Mouse (Mus musculus) stomach, embryonic 14.5 days (tissue): ENCODE results near the gene Ano4. TPM values are rescaled to one million over a fixed set of nuclear protein-coding genes. Genes with fewer than 3 reads are reported as not detected.

Experiments
- ATAC-seq: fragments of 200-750 bp; cut with Nextera tagmentation; 2 replicates; pipeline ENCODE4 v1.8.0; 2017; ENCODE audit warnings: low read depth, moderate TSS enrichment; ENCODE audit not compliant: insufficient number of reproducible peaks, insufficient read depth, low FRiP score
- H3K27ac ChIP-seq: fragments of 300-500 bp; sonication (generic); 2 replicates; pipeline ENCODE4 v1.5.1; 2014; ENCODE audit warnings: mild to moderate bottlenecking, low read length, moderate library complexity, mixed read lengths
- H3K27me3 ChIP-seq: fragments of 300-500 bp; sonication (generic); 2 replicates; pipeline ENCODE4 v1.6.1; 2014; ENCODE audit warnings: low read length, control low read depth, mixed read lengths; ENCODE audit not compliant: control insufficient read depth, insufficient read depth
- H3K36me3 ChIP-seq: fragments of 300-500 bp; sonication (generic); 2 replicates; pipeline ENCODE4 v1.6.1; 2014; ENCODE audit warnings: mild to moderate bottlenecking, control low read depth, low read length, moderate library complexity, mixed read lengths; ENCODE audit not compliant: control insufficient read depth, insufficient read depth
- H3K4me1 ChIP-seq: fragments of 300-500 bp; sonication (generic); 2 replicates; pipeline ENCODE4 v1.6.1; 2014; ENCODE audit warnings: low read length, control low read depth, mixed read lengths; ENCODE audit not compliant: control insufficient read depth, insufficient read depth
- H3K4me2 ChIP-seq: fragments of 300-500 bp; sonication (generic); replicated peaks from 2 replicates; pipeline ENCODE4 v1.6.1; 2014; ENCODE audit warnings: low read depth, low read length, control low read depth
- H3K4me3 ChIP-seq: fragments of 300-500 bp; sonication (generic); 2 replicates; pipeline ENCODE4 v1.5.1; 2014; ENCODE audit warnings: low read depth, low read length, control low read depth
- H3K9ac ChIP-seq: fragments of 300-500 bp; sonication (generic); replicated peaks from 2 replicates; pipeline ENCODE4 v1.6.1; 2014; ENCODE audit warnings: low read depth, mild to moderate bottlenecking, control low read depth, low read length, moderate library complexity, mixed read lengths
- H3K9me3 ChIP-seq: fragments of 300-500 bp; sonication (generic); 2 replicates; pipeline ENCODE4 v1.6.1; 2016; ENCODE audit warnings: low read depth, low read length, control low read depth; ENCODE audit not compliant: control insufficient read depth
- whole genome bisulfite sequencing: fragments of 180-500 bp; shearing (Covaris S2); extraction: QIAGEN DNeasy Blood & Tissue Kit; methylation state at CpG from one replicate; pipeline ENCODE4 v1.1.7; 2014; 5-methylcytosine and 5-hydroxymethylcytosine counted together
- polyA plus RNA-seq: library from polyadenylated mRNA; unstranded; fragments of >200 nt; fragmentation: Nextera tagmentation; extraction: Ambion mirVana; gene quantifications from 2 replicates; pipeline ENCODE4 v1.2.1, GENCODE M21; 2014

Ano4 gene
- polyA plus RNA-seq, 1 experiment from 2014 or later, result 1.2 TPM

- Histone ChIP-seq H3K9me3 (no peaks in the 10 kb centered on the region), H3K4me2 (no peak overlapping the region), H3K9ac (no peak overlapping the region), H3K4me3 (no peak overlapping the region), H3K27ac (no peak overlapping the region), H3K4me1 (no peaks in the 10 kb centered on the region), H3K36me3 (no peaks in the 10 kb centered on the region), H3K27me3 (no peaks in the 10 kb centered on the region)
- WGBS, result 29% methylated on average over 7 of the region's 7 CpGs
- ATAC-seq, result no peak
Measured at GRCm38 (mm10) chr10:89224524-89224923, 120.0 kb downstream of the Ano4 start.

GRCm38 (mm10) chr10:89222284-89222989, 122.1 kb downstream of the Ano4 start:
- Histone ChIP-seq H3K36me3 (no peaks in the 10 kb centered on the region), H3K4me3 (no peak overlapping the region), H3K9me3 (no peaks in the 10 kb centered on the region), H3K27ac (no peak overlapping the region), H3K9ac (no peak overlapping the region), H3K27me3 (no peaks in the 10 kb centered on the region), H3K4me1 (no peaks in the 10 kb centered on the region), H3K4me2 (no peak overlapping the region)
- ATAC-seq, result no peak
- whole genome bisulfite sequencing, result 79% methylated on average over 6 of the region's 6 CpGs

- no peak overlapping the region for H3K9ac ChIP-seq
- no peaks in the 10 kb centered on the region for H3K9me3 ChIP-seq
- H3K4me1 ChIP-seq, result no peaks in the 10 kb centered on the region
- H3K27ac ChIP-seq, result no peak overlapping the region
- 84% methylated on average over 6 of the region's 6 CpGs for WGBS
- H3K4me3 ChIP-seq, result no peak overlapping the region
- no peak for ATAC-seq
- no peak overlapping the region for H3K4me2 ChIP-seq
- H3K27me3 ChIP-seq, result no peaks in the 10 kb centered on the region
- H3K36me3 ChIP-seq, result no peaks in the 10 kb centered on the region
Measured at GRCm38 (mm10) chr10:89216078-89216477, 128.5 kb downstream of the Ano4 start.

GRCm38 (mm10) chr10:89205858-89206257, 138.7 kb downstream of the Ano4 start:
- Histone ChIP-seq H3K36me3 (no peaks in the 10 kb centered on the region), H3K4me1 (no peaks in the 10 kb centered on the region), H3K9me3 (no peaks in the 10 kb centered on the region), H3K27me3 (no peaks in the 10 kb centered on the region), H3K27ac (no peak overlapping the region), H3K4me2 (no peak overlapping the region), H3K4me3 (no peak overlapping the region), H3K9ac (no peak overlapping the region)
- WGBS, result 48% methylated on average over 2 of the region's 2 CpGs
- no peak for ATAC-seq

GRCm38 (mm10) chr10:89196444-89196843, 148.1 kb downstream of the Ano4 start:
- Histone ChIP-seq H3K4me3 (no peak overlapping the region), H3K4me2 (no peak overlapping the region), H3K9me3 (no peaks in the 10 kb centered on the region), H3K9ac (no peak overlapping the region), H3K4me1 (no peaks in the 10 kb centered on the region), H3K27ac (no peak overlapping the region), H3K36me3 (no peaks in the 10 kb centered on the region), H3K27me3 (no peaks in the 10 kb centered on the region)
- 91% methylated on average over 10 of the region's 10 CpGs for WGBS
- ATAC-seq, result no peak

- Histone ChIP-seq H3K4me2 (no peak overlapping the region), H3K4me3 (no peak overlapping the region), H3K27ac (no peak overlapping the region), H3K9ac (no peak overlapping the region), H3K27me3 (no peaks in the 10 kb centered on the region), H3K4me1 (no peaks in the 10 kb centered on the region), H3K9me3 (no peaks in the 10 kb centered on the region), H3K36me3 (no peaks in the 10 kb centered on the region)
- no peak for ATAC-seq
- WGBS, result 71% methylated on average over 3 of the region's 3 CpGs
Measured at GRCm38 (mm10) chr10:89195068-89195467, 149.5 kb downstream of the Ano4 start.

GRCm38 (mm10) chr10:89194440-89194839, 150.1 kb downstream of the Ano4 start:
- WGBS, result 75% methylated on average over 7 of the region's 7 CpGs
- no peak overlapping the region for H3K9ac ChIP-seq
- H3K4me2 ChIP-seq, result no peak overlapping the region
- H3K9me3 ChIP-seq, result no peaks in the 10 kb centered on the region
- H3K27me3 ChIP-seq, result no peaks in the 10 kb centered on the region
- no peak overlapping the region for H3K27ac ChIP-seq
- no peaks in the 10 kb centered on the region for H3K36me3 ChIP-seq
- H3K4me3 ChIP-seq, result no peak overlapping the region
- ATAC-seq, result no peak
- no peaks in the 10 kb centered on the region for H3K4me1 ChIP-seq

GRCm38 (mm10) chr10:89177921-89178320, 166.6 kb downstream of the Ano4 start:
- no peak overlapping the region for H3K4me3 ChIP-seq
- ATAC-seq, result no peak
- H3K4me2 ChIP-seq, result no peak overlapping the region
- H3K9ac ChIP-seq, result no peak overlapping the region
- H3K4me1 ChIP-seq, result no peaks in the 10 kb centered on the region
- H3K36me3 ChIP-seq, result no peaks in the 10 kb centered on the region
- 81% methylated on average over 4 of the region's 4 CpGs for WGBS
- H3K27me3 ChIP-seq, result no peaks in the 10 kb centered on the region
- no peaks in the 10 kb centered on the region for H3K9me3 ChIP-seq
- H3K27ac ChIP-seq, result no peak overlapping the region

GRCm38 (mm10) chr10:89164533-89164932, 180.0 kb downstream of the Ano4 start:
- Histone ChIP-seq H3K4me3 (no peak overlapping the region), H3K36me3 (no peaks in the 10 kb centered on the region), H3K27ac (no peak overlapping the region), H3K4me2 (no peak overlapping the region), H3K4me1 (no peaks in the 10 kb centered on the region), H3K9me3 (no peaks in the 10 kb centered on the region), H3K9ac (no peak overlapping the region), H3K27me3 (no peaks in the 10 kb centered on the region)
- ATAC-seq, result no peak
- 91% methylated on average over 1 of the region's 1 CpGs for WGBS
